Mouse (Mus musculus) liver, postnatal 0 days (tissue): ENCODE measurements at regions not wholly inside any gene's neighbourhood (a gene's known extent, or its start where the extent isn't known, plus 50 kb on each side); places are given as distances from the start of the nearest gene placed in this dataset.

Experiments
- ATAC-seq: fragments of 200-750 bp; cut with Nextera tagmentation; 2 replicates; pipeline ENCODE4 v1.8.0; 2017; ENCODE audit warnings: mild to moderate bottlenecking, moderate library complexity
- DNase-seq: peaks from one replicate; pipeline ENCODE4 v3.0.0-alpha.2; 2016
- H3K27ac ChIP-seq: fragments of 300-500 bp; sonication (generic); 2 replicates; pipeline ENCODE4 v1.5.1; 2014; ENCODE audit warnings: antibody characterized with exemption, moderate library complexity, mild to moderate bottlenecking, low read depth
- H3K27me3 ChIP-seq: fragments of 300-500 bp; sonication (generic); 2 replicates; pipeline ENCODE4 v1.6.1; 2014; ENCODE audit warnings: low read length, control low read depth, mixed read lengths; ENCODE audit not compliant: insufficient read depth
- H3K36me3 ChIP-seq: fragments of 300-500 bp; sonication (generic); replicated peaks from 2 replicates; pipeline ENCODE4 v1.6.1; 2014; ENCODE audit warnings: mild to moderate bottlenecking, control low read depth, low read length, moderate library complexity, mixed read lengths; ENCODE audit not compliant: insufficient read depth
- H3K4me1 ChIP-seq: fragments of 300-500 bp; sonication (generic); 2 replicates; pipeline ENCODE4 v1.6.1; 2014; ENCODE audit warnings: antibody characterized with exemption, mild to moderate bottlenecking, control low read depth; ENCODE audit not compliant: insufficient read depth
- H3K4me2 ChIP-seq: fragments of 300-500 bp; sonication (generic); 2 replicates; pipeline ENCODE4 v1.6.1; 2014; ENCODE audit warnings: low read depth, mild to moderate bottlenecking, low read length, moderate library complexity, mixed read lengths
- H3K4me3 ChIP-seq: fragments of 300-500 bp; sonication (generic); 2 replicates; pipeline ENCODE4 v1.5.1; 2014; ENCODE audit warnings: low read depth, low read length
- H3K9ac ChIP-seq: fragments of 300-500 bp; sonication (generic); replicated peaks from 2 replicates; pipeline ENCODE4 v1.6.1; 2014; ENCODE audit warnings: mild to moderate bottlenecking, moderate library complexity
- H3K9me3 ChIP-seq: fragments of 300-500 bp; sonication (generic); 2 replicates; pipeline ENCODE4 v1.6.1; 2016; ENCODE audit warnings: mild to moderate bottlenecking, control low read depth, low read length, mixed read lengths
- CTCF ChIP-seq: sonication (generic); IDR thresholded peaks from 2 replicates; pipeline ENCODE4 v1.5.1; 2016; ENCODE audit warnings: antibody characterized with exemption, low read depth
- EP300 ChIP-seq: IDR thresholded peaks from 2 replicates; pipeline ENCODE4 v1.6.1; 2016; ENCODE audit warnings: antibody characterized with exemption, low read depth, mild to moderate bottlenecking
- WGBS: fragments of 180-500 bp; shearing (Covaris S2); extraction: QIAGEN DNeasy Blood & Tissue Kit; methylation state at CpG from one replicate; pipeline ENCODE4 v1.1.7; 2014; ENCODE audit not compliant: insufficient replicate concordance; 5-methylcytosine and 5-hydroxymethylcytosine counted together

- no peak overlapping the region for H3K4me3 ChIP-seq
- 19% methylated on average over 9 of the region's 9 CpGs for WGBS
- no peaks in the 10 kb centered on the region for H3K36me3 ChIP-seq
- H3K27ac ChIP-seq: no peak overlapping the region
- no peaks in the 10 kb centered on the region; the same call in 1 of the 2 replicates for H3K9me3 ChIP-seq
- H3K4me1 ChIP-seq: no peaks in the 10 kb centered on the region
- DNase-seq: no peak
- no peak overlapping the region for H3K9ac ChIP-seq
- ATAC-seq: no peak
- H3K4me2 ChIP-seq: no peak overlapping the region
- TF ChIP-seq EP300 (no peak), CTCF (0 out of 2 replicates have a peak, but pooled peaks have one; percentile 17)
- no peaks in the 10 kb centered on the region for H3K27me3 ChIP-seq
These were observed 173.2 kb downstream of the Barhl2 start for GRCm38 (mm10) chr5:106284731-106285130.

GRCm38 (mm10) chr5:106282646-106283045 lies 175.3 kb downstream of the Barhl2 start:
- H3K4me2 ChIP-seq: no peak overlapping the region
- H3K27ac ChIP-seq: no peak overlapping the region
- TF ChIP-seq CTCF (no peak), EP300 (no peak)
- DNase-seq (no peak), ATAC-seq (no peak)
- no peaks in the 10 kb centered on the region for H3K4me1 ChIP-seq
- no peaks in the 10 kb centered on the region; the same call in 1 of the 2 replicates for H3K9me3 ChIP-seq
- H3K27me3 ChIP-seq: no peaks in the 10 kb centered on the region
- H3K4me3 ChIP-seq: no peak overlapping the region
- no peaks in the 10 kb centered on the region for H3K36me3 ChIP-seq
- WGBS: 77% methylated on average over 9 of the region's 9 CpGs
- no peak overlapping the region for H3K9ac ChIP-seq

DNA sequence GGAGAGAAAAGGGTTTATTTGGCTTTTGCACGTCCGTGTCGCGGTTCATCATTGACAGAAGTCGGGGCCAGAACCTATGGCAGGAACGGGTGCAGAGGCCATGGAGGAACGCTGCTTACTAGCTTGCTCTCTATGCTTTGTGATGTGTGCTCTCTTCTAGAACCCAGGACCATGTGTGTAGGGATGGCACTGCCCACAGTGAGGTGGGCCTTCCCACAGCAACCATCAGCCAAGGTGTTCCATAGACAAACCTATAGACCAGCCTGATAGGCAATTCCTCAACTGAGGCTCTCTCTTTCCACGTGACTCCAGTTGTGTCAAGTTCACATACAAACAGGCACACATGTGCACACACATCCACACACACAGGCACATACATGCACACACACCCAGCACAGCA lies 180.2 kb downstream of the Barhl2 start:
- Histone ChIP-seq H3K4me3 (no peak overlapping the region), H3K4me1 (no peaks in the 10 kb centered on the region), H3K4me2 (no peak overlapping the region), H3K27ac (no peak overlapping the region), H3K27me3 (no peaks in the 10 kb centered on the region), H3K9me3 (no peaks in the 10 kb centered on the region; the same call in 1 of the 2 replicates), H3K36me3 (no peaks in the 10 kb centered on the region), H3K9ac (no peak overlapping the region)
- TF ChIP-seq CTCF: no peak
- no peak for TF ChIP-seq EP300
- ATAC-seq (no peak), DNase-seq (no peak)
- 84% methylated on average over 8 of the region's 8 CpGs for WGBS

DNA sequence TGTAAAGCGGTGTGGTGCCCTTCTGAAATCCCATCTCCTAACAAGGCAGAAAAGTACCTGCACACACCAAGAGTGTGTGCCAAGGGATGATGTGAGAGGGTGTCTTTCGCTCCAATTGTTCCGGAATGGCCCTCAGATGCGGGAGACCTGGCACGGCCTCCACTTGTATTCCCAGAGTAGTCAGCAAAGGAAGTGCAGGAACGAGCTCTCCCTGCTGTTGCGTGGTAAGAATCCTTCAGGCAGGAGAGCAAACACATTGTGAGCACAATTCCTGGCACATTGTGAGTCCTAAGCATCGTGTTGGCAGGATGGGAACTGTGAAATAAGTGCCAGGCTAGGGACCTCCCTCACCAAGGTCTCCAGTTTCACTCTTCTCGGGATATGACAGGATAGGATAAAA lies 180.7 kb downstream of the Barhl2 start:
- 71% methylated on average over 9 of the region's 9 CpGs for whole genome bisulfite sequencing
- H3K27me3 ChIP-seq: no peaks in the 10 kb centered on the region
- H3K4me3 ChIP-seq: no peak overlapping the region
- no peak for TF ChIP-seq CTCF
- no peak for TF ChIP-seq EP300
- no peak for ATAC-seq
- no peak for DNase-seq
- H3K4me1 ChIP-seq: no peaks in the 10 kb centered on the region
- no peak overlapping the region for H3K4me2 ChIP-seq
- H3K36me3 ChIP-seq: no peaks in the 10 kb centered on the region
- no peak overlapping the region for H3K27ac ChIP-seq
- H3K9ac ChIP-seq: no peak overlapping the region
- H3K9me3 ChIP-seq: no peaks in the 10 kb centered on the region; the same call in 1 of the 2 replicates

- peak; percentile 18; the same call in 1 of the 2 replicates for TF ChIP-seq CTCF
- no peak for TF ChIP-seq EP300
- H3K4me3 ChIP-seq: no peak overlapping the region
- ATAC-seq (no peak), DNase-seq (no peak)
- H3K4me2 ChIP-seq: no peak overlapping the region
- no peaks in the 10 kb centered on the region for H3K4me1 ChIP-seq
- H3K27ac ChIP-seq: no peak overlapping the region
- H3K9me3 ChIP-seq: no peaks in the 10 kb centered on the region; the same call in 1 of the 2 replicates
- H3K36me3 ChIP-seq: no peaks in the 10 kb centered on the region
- WGBS: 36% methylated on average over 2 of the region's 2 CpGs
- H3K9ac ChIP-seq: no peak overlapping the region
- no peaks in the 10 kb centered on the region for H3K27me3 ChIP-seq
These were observed 181.8 kb downstream of the Barhl2 start for GRCm38 (mm10) chr5:106276186-106276585.

DNA sequence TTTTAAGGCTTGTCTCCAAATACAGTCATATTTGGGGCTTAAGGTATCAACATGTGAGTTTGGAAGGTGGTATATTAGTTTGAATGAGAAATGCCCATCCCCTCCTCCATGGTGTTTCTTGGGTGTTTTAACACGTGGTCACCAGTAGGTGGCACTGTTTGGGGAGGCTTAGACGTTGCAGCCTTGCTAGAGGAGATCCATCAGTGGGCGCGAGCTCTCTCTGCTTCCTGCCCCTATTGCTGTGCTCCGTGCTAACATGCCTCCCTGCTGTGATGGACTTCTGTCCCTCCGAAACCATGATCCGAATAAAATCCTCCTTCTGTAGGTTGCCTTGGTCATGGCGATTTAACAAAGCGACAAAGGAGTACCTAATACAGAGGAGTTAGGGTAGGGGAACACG lies 183.3 kb downstream of the Barhl2 start:
- ATAC-seq: no peak
- H3K9me3 ChIP-seq: no peaks in the 10 kb centered on the region
- 27% methylated on average over 10 of the region's 10 CpGs for WGBS

GRCm38 (mm10) chr5:106264536-106264935 lies 193.4 kb downstream of the Barhl2 start:
- no peak overlapping the region for H3K4me2 ChIP-seq
- WGBS: 57% methylated on average over 2 of the region's 2 CpGs
- H3K9me3 ChIP-seq: no peaks in the 10 kb centered on the region
- H3K27me3 ChIP-seq: no peaks in the 10 kb centered on the region
- TF ChIP-seq CTCF (no peak), EP300 (no peak)
- DNase-seq (no peak), ATAC-seq (no peak)
- H3K36me3 ChIP-seq: no peaks in the 10 kb centered on the region
- no peak overlapping the region for H3K4me3 ChIP-seq
- H3K4me1 ChIP-seq: no peaks in the 10 kb centered on the region
- no peak overlapping the region for H3K9ac ChIP-seq
- no peak overlapping the region for H3K27ac ChIP-seq

More for the DNA sequence above, 183.3 kb downstream of the Barhl2 start:
- H3K4me2 ChIP-seq: no peak overlapping the region
- H3K36me3 ChIP-seq: no peaks in the 10 kb centered on the region
- H3K4me3 ChIP-seq: no peak overlapping the region
- no peaks in the 10 kb centered on the region for H3K27me3 ChIP-seq
- no peak overlapping the region for H3K27ac ChIP-seq
- H3K4me1 ChIP-seq: no peaks in the 10 kb centered on the region
- peak; percentile 22 for DNase-seq
- H3K9ac ChIP-seq: no peak overlapping the region
- TF ChIP-seq CTCF (peak; percentile 75), EP300 (no peak)
